Mouse (Mus musculus): ENCODE measurements around the gene Ntm. TPM values are rescaled to one million over a fixed set of nuclear protein-coding genes. Genes with fewer than 3 reads are reported as not detected.

Ntm gene
- total and polyA plus RNA-seq, 3 experiments, result not detected

GRCm38 (mm10) chr9:29867746-29868145 lies 95.2 kb downstream of the Ntm start:
- DNase-seq (ENCODE audit: low read depth, low spot score), result no peak
- no peak for TF ChIP-seq POLR2A (IDR thresholded peaks at IDR 0.05; ENCODE audit: control insufficient read depth in 1 of 2, insufficient read depth in 1 of 2, low read depth in 1 of 2, low read length in 2 of 2, poor library complexity in 1 of 2)
- no peak for TF ChIP-seq GATA1 (IDR thresholded peaks at IDR 0.05; ENCODE audit: low read depth, low read length)
- no peak for TF ChIP-seq MAX (IDR thresholded peaks at IDR 0.05; ENCODE audit: low read length)
- no peak for TF ChIP-seq POLR2AphosphoS5 (IDR thresholded peaks at IDR 0.05; ENCODE audit: borderline replicate concordance, low read depth, low read length)
- TF ChIP-seq JUND (IDR thresholded peaks at IDR 0.05; ENCODE audit: low read depth, low read length), result no peak
- no peak for TF ChIP-seq ZC3H11A (IDR thresholded peaks at IDR 0.05; ENCODE audit: low read depth, low read length)
- no peak for TF ChIP-seq SIN3A (IDR thresholded peaks at IDR 0.05; ENCODE audit: low read length)
- TF ChIP-seq RCOR1 (IDR thresholded peaks at IDR 0.05; ENCODE audit: low read depth, low read length), result no peak
- TF ChIP-seq RAD21 (IDR thresholded peaks at IDR 0.05; ENCODE audit: low read depth, low read length), result no peak
- no peak for TF ChIP-seq CHD2 (IDR thresholded peaks at IDR 0.05; ENCODE audit: low read length)
- TF ChIP-seq NELFE (IDR thresholded peaks at IDR 0.05; ENCODE audit: low read depth, low read length), result no peak
- TF ChIP-seq ZMIZ1 (IDR thresholded peaks at IDR 0.05; ENCODE audit: low read depth, low read length), result no peak
- TF ChIP-seq EP300 (IDR thresholded peaks at IDR 0.05; ENCODE audit: low read depth in 1 of 2, low read length in 2 of 2), result no peak
- Histone ChIP-seq H3K4me3 (ENCODE audit: control insufficient read depth in 1 of 2, insufficient read depth in 1 of 2, low read depth in 2 of 2, low read length in 2 of 2) (no peak overlapping the region), H3K36me3 (ENCODE audit: control insufficient read depth in 1 of 2, insufficient read depth in 2 of 2, low read length in 2 of 2) (no peaks in the 10 kb centered on the region), H3K4me1 (ENCODE audit: control insufficient read depth in 1 of 2, insufficient read depth in 2 of 2, low read length in 2 of 2) (no peaks in the 10 kb centered on the region), H3K9ac (ENCODE audit: control insufficient read depth, low read depth, low read length, poor library complexity, severe bottlenecking) (no peak overlapping the region), H3K27me3 (ENCODE audit: control insufficient read depth in 1 of 2, insufficient read depth in 2 of 2, low read length in 2 of 2) (no peaks in the 10 kb centered on the region), H3K9me3 (replicated peaks; ENCODE audit: insufficient read depth, low read length) (no peaks in the 10 kb centered on the region), H3K27ac (ENCODE audit: control insufficient read depth, low read depth, low read length) (no peak overlapping the region), H3K79me2 (ENCODE audit: control insufficient read depth, insufficient read depth, low read length, poor library complexity) (no peaks in the 10 kb centered on the region)

- no peaks in the 10 kb centered on the region for H3K79me2 ChIP-seq (ENCODE audit: control insufficient read depth, insufficient read depth, low read length, poor library complexity)
- no peak overlapping the region for H3K4me3 ChIP-seq (ENCODE audit: control insufficient read depth in 1 of 2, insufficient read depth in 1 of 2, low read depth in 2 of 2, low read length in 2 of 2)
- no peaks in the 10 kb centered on the region for H3K27me3 ChIP-seq (ENCODE audit: control insufficient read depth in 1 of 2, insufficient read depth in 2 of 2, low read length in 2 of 2)
- no peak overlapping the region for H3K27ac ChIP-seq (ENCODE audit: control insufficient read depth, low read depth, low read length)
- TF ChIP-seq POLR2AphosphoS2 (IDR thresholded peaks at IDR 0.05; ENCODE audit: low read length) (no peak), ELF1 (IDR thresholded peaks at IDR 0.05; ENCODE audit: low read depth, low read length) (no peak), UBTF (IDR thresholded peaks at IDR 0.05; ENCODE audit: borderline replicate concordance, insufficient read depth, low read depth, low read length) (no peak), SMC3 (IDR thresholded peaks at IDR 0.05; ENCODE audit: low read depth, low read length) (no peak), MYC (IDR thresholded peaks at IDR 0.05; ENCODE audit: low read depth, low read length) (no peak), MXI1 (IDR thresholded peaks at IDR 0.05; ENCODE audit: low read depth, low read length) (no peak), BHLHE40 (IDR thresholded peaks at IDR 0.05; ENCODE audit: borderline replicate concordance, low read depth, low read length) (no peak), TBP (IDR thresholded peaks at IDR 0.05; ENCODE audit: low read depth, low read length) (no peak), TCF12 (IDR thresholded peaks at IDR 0.05; ENCODE audit: low read depth, low read length) (no peak), RCOR1 (IDR thresholded peaks at IDR 0.05; ENCODE audit: low read depth, low read length) (no peak), MAFK (IDR thresholded peaks at IDR 0.05; ENCODE audit: borderline replicate concordance, low read depth, low read length) (no peak), KAT2A (conservative IDR thresholded peaks at IDR 0.05; ENCODE audit: low read depth, low read length) (no peak), ZMIZ1 (IDR thresholded peaks at IDR 0.05; ENCODE audit: low read depth, low read length) (no peak), USF2 (IDR thresholded peaks at IDR 0.05; ENCODE audit: borderline replicate concordance in 1 of 2, insufficient read depth in 1 of 2, low read depth in 1 of 2, low read length in 2 of 2) (no peak)
- no peaks in the 10 kb centered on the region for H3K9me3 ChIP-seq (replicated peaks; ENCODE audit: insufficient read depth, low read length)
- no peak for DNase-seq (ENCODE audit: low read depth, low spot score)
- H3K36me3 ChIP-seq (ENCODE audit: control insufficient read depth in 1 of 2, insufficient read depth in 2 of 2, low read length in 2 of 2), result no peaks in the 10 kb centered on the region
- H3K9ac ChIP-seq (ENCODE audit: control insufficient read depth, low read depth, low read length, poor library complexity, severe bottlenecking), result no peak overlapping the region
- no peaks in the 10 kb centered on the region for H3K4me1 ChIP-seq (ENCODE audit: control insufficient read depth in 1 of 2, insufficient read depth in 2 of 2, low read length in 2 of 2)
These were observed 96.1 kb downstream of the Ntm start for GRCm38 (mm10) chr9:29866824-29867223.

Data from MEL (cell line).